Mouse (Mus musculus) limb, embryonic 11.5 days (tissue): ENCODE data around the gene Slc25a44. TPM values are rescaled to one million over a fixed set of nuclear protein-coding genes. Genes with fewer than 3 reads are reported as not detected.

Source experiments
- ATAC-seq: fragments of 200-750 bp; cut with Nextera tagmentation; 2 replicates; pipeline ENCODE4 v1.8.0; 2017; ENCODE audit warnings: low read depth; ENCODE audit not compliant: insufficient number of reproducible peaks, low FRiP score, low TSS enrichment
- DNase-seq: peaks from one replicate; pipeline ENCODE4 v3.0.0-alpha.2; 2015; ENCODE audit warnings: low spot score
- H3K27ac ChIP-seq: fragments of 300-500 bp; sonication (generic); replicated peaks from 2 replicates; pipeline ENCODE4 v1.5.1; 2014; ENCODE audit warnings: low read depth, mild to moderate bottlenecking, low read length
- H3K27me3 ChIP-seq: fragments of 300-500 bp; sonication (generic); 2 replicates; pipeline ENCODE4 v1.6.1; 2014; ENCODE audit warnings: mild to moderate bottlenecking, low read length, mixed read lengths; ENCODE audit not compliant: control insufficient read depth, insufficient read depth
- H3K36me3 ChIP-seq: fragments of 300-500 bp; sonication (generic); 2 replicates; pipeline ENCODE4 v1.6.1; 2014; ENCODE audit warnings: mild to moderate bottlenecking, low read length, moderate library complexity, mixed read lengths; ENCODE audit not compliant: control insufficient read depth, insufficient read depth
- H3K4me1 ChIP-seq: fragments of 300-500 bp; sonication (generic); 2 replicates; pipeline ENCODE4 v1.6.1; 2014; ENCODE audit warnings: low read length, mixed read lengths; ENCODE audit not compliant: control insufficient read depth, insufficient read depth
- H3K4me2 ChIP-seq: fragments of 300-500 bp; sonication (generic); 2 replicates; pipeline ENCODE4 v1.6.1; 2014; ENCODE audit warnings: low read depth, mild to moderate bottlenecking, moderate library complexity; ENCODE audit not compliant: severe bottlenecking
- H3K4me3 ChIP-seq: fragments of 300-500 bp; sonication (generic); 2 replicates; pipeline ENCODE4 v1.5.1; 2014; ENCODE audit warnings: low read depth, low read length
- H3K9ac ChIP-seq: fragments of 300-500 bp; sonication (generic); 2 replicates; pipeline ENCODE4 v1.6.1; 2014; ENCODE audit warnings: mild to moderate bottlenecking, low read length
- H3K9me3 ChIP-seq: fragments of 300-500 bp; sonication (generic); 2 replicates; pipeline ENCODE4 v1.6.1; 2016; ENCODE audit warnings: low read length; ENCODE audit not compliant: control insufficient read depth
- WGBS: fragments of 180-500 bp; shearing (Covaris S2); extraction: QIAGEN DNeasy Blood & Tissue Kit; methylation state at CpG from one replicate; pipeline ENCODE4 v1.1.7; 2014; 5-methylcytosine and 5-hydroxymethylcytosine counted together
- polyA plus RNA-seq: library from polyadenylated mRNA; unstranded; fragments of >200 nt; fragmentation: Nextera tagmentation; extraction: Ambion mirVana; gene quantifications from 2 replicates; pipeline ENCODE4 v1.2.1, GENCODE M21; 2014

Slc25a44 gene
- polyA plus RNA-seq, 1 experiment from 2014 or later = 17.7 TPM

DNA sequence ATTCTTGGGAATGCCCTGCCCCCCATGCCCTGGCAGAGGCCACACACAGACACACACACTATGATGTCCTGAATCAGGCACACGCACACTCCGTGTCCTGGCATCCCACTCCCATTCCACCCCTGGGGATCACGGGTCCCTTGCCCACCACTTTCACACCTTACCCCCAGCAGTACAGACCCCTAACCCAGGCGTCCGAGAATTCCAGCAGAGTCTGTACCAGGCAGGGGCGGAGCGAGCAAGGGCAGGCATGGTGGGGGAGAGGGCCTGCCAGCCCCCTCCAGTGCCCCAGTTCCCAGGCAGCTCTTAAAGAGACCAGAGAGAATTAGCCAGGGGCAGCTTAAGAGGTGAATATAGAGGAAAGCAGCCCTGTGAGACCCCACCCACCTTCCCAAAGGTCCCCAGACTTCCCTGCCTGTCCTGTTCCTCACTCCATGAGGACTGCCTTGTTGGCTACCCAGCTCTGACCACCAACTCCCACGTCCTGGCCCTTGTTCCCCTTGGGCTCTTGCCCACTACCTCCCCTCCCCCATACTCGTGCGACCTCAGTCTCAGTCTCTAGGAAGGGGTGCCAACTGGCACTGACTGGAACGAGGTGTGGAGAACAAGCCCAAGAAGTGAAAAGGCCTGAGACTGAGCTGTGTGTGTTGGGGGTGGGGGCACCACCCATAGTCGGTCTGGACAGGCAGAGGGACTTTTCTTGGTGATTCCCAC, 36.2 kb upstream of the Slc25a44 start, which contains the start of gene Sema4a:
Sema4a (minus strand) TSS at position 200 of the 714 bp plus-strand sequence.
- DNase-seq = no peak
- 45% methylated on average over 12 of the region's 12 CpGs for WGBS
- peaks cover 9% of the 10 kb centered on the region for H3K4me1 ChIP-seq
- no peak within 1 kb of the TSS for H3K27ac ChIP-seq
- H3K9ac ChIP-seq = no peak within 1 kb of the TSS; the same call in 1 of the 2 replicates
- no peak for ATAC-seq
- H3K4me2 ChIP-seq = no peak within 1 kb of the TSS
- no peak within 1 kb of the TSS for H3K4me3 ChIP-seq
- H3K9me3 ChIP-seq = no peaks in the 10 kb centered on the region
- peaks cover 4% of the 10 kb centered on the region; the same call in 1 of the 2 replicates for H3K27me3 ChIP-seq
- H3K36me3 ChIP-seq = no peaks in the 10 kb centered on the region

DNA sequence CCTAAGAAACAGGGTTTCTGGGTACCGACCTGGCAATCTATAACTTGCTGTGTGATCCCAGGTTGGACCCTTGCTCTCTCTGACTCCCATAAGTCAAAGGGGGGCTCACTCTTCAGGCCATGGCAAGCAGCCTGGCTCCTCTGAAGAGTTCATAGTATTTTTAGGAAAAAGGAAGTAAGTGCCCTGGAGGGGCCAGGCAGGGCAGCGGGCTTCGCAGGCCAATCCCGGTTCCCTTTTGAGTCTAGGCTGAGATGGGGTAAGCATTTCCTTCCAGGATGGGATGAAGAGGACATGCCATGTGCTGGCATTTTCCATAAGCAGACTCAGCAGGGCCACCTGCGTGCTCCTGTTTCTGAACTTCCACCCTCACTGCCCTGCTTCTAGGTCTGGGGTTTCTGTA, 35.1 kb upstream of the Slc25a44 start:
- H3K27ac ChIP-seq = no peak overlapping the region
- 79% methylated on average over 5 of the region's 5 CpGs for WGBS
- ATAC-seq (no peak), DNase-seq (no peak)
- no peak overlapping the region for H3K4me2 ChIP-seq
- H3K36me3 ChIP-seq = no peaks in the 10 kb centered on the region
- peaks cover 12% of the 10 kb centered on the region for H3K4me1 ChIP-seq
- peaks cover 4% of the 10 kb centered on the region; the same call in 1 of the 2 replicates for H3K27me3 ChIP-seq
- no peaks in the 10 kb centered on the region for H3K9me3 ChIP-seq
- no peak overlapping the region for H3K9ac ChIP-seq
- H3K4me3 ChIP-seq = no peak overlapping the region

DNA sequence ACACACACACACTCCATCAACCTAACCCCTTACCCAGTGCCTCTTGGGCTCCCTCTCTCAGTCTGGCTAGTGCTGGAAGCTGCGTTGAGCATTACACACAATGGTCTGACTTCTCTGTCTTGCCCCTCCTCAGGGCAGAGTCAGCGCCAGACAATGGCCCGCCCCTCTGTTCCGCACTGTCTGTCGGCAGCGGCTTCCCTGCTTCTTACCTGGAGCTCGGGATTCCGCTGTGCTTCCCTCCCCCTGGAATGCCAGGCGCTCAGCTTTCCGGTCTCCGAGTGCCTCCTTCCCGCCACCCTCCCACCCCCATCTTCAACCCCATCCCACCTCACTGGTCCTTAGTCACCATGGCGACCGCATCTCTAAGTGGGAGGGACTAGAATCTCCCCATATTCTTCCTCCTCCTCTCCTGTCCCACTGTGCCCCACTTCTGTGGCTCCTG, 33.9 kb upstream of the Slc25a44 start:
- Histone ChIP-seq H3K4me1 (peaks cover 12% of the 10 kb centered on the region), H3K9me3 (no peaks in the 10 kb centered on the region), H3K27me3 (peaks cover 4% of the 10 kb centered on the region; the same call in 1 of the 2 replicates), H3K4me2 (peak overlapping the region; percentile 38), H3K9ac (peak overlapping the region; percentile 47; the same call in 1 of the 2 replicates), H3K4me3 (peak overlapping the region; percentile 19; the same call in 1 of the 2 replicates), H3K36me3 (no peaks in the 10 kb centered on the region), H3K27ac (no peak overlapping the region)
- 0 out of 2 replicates have a peak, but pooled peaks have one; percentile 46 for ATAC-seq
- 4% methylated on average over 14 of the region's 14 CpGs for WGBS
- peak; percentile 37 for DNase-seq

DNA sequence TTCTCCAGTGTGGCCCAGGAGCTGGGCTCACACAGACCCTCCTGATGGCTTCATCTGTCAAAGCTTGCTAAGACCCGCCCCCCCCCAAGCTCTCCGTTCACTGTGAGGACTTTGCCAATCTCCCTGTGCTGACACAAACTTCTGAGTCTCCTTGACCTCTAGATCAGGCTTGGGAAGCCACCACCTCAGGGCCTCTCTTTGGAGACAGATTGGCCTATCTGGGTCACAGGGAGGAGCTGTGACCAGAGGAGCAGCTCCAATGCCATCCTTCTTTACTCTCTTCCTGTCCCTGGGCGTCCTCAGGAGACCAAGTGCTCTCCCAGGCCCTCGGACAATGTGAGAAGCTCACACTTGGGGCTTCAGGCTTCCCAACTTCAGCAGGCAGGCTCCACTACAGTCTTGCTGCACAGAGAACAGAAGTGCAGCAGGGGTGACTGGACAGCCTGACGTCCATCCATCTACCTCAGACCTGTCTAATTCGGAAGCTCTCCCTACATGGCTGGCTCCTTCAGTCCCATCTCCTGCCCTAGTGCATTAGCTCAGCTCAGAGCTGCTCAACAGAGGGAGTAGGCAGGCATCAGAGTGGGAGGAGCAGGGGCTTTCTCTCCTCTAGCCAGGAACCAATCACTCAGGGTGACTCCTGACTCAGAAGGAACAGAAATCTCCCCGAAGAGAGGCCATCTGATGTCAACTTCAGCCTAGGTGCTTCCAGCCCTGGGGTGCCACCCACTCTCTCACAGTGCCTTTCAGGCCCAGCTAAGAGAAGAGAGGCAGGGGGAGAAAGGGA, 32.0 kb upstream of the Slc25a44 start:
- Histone ChIP-seq H3K9ac (no peak overlapping the region), H3K9me3 (no peaks in the 10 kb centered on the region), H3K27ac (no peak overlapping the region), H3K4me3 (no peak overlapping the region), H3K4me1 (peaks cover 12% of the 10 kb centered on the region), H3K27me3 (peaks cover 4% of the 10 kb centered on the region; the same call in 1 of the 2 replicates), H3K4me2 (no peak overlapping the region), H3K36me3 (no peaks in the 10 kb centered on the region)
- DNase-seq = no peak
- ATAC-seq = no peak
- WGBS = 60% methylated on average over 7 of the region's 7 CpGs

DNA sequence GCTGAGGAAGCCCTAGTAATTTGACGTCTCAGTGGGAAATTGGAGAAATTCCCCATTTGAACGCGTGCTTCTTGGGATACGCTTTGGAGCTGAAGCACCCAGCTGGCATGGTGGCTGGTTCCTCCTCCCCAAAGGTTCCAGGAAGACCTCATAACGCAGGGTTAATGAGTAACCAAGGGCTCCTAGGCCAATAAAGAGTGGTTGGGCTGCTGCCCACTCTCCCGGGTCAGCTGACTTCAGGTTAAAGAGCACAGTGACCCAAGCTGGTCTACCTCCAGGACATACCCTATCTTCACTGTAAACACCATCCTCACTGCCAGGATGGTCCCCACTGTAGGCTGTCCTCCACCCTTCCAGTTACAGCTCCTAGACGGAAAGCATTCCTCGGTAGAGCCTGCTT, 31.4 kb upstream of the Slc25a44 start:
- Histone ChIP-seq H3K9me3 (no peaks in the 10 kb centered on the region), H3K4me1 (peaks cover 12% of the 10 kb centered on the region), H3K27ac (no peak overlapping the region), H3K4me3 (no peak overlapping the region), H3K4me2 (no peak overlapping the region), H3K36me3 (no peaks in the 10 kb centered on the region), H3K9ac (no peak overlapping the region), H3K27me3 (0 out of 2 replicates have a peak, but pooled peaks cover 4% of the 10 kb centered on the region)
- ATAC-seq (no peak), DNase-seq (no peak)
- WGBS = 86% methylated on average over 8 of the region's 8 CpGs

DNA sequence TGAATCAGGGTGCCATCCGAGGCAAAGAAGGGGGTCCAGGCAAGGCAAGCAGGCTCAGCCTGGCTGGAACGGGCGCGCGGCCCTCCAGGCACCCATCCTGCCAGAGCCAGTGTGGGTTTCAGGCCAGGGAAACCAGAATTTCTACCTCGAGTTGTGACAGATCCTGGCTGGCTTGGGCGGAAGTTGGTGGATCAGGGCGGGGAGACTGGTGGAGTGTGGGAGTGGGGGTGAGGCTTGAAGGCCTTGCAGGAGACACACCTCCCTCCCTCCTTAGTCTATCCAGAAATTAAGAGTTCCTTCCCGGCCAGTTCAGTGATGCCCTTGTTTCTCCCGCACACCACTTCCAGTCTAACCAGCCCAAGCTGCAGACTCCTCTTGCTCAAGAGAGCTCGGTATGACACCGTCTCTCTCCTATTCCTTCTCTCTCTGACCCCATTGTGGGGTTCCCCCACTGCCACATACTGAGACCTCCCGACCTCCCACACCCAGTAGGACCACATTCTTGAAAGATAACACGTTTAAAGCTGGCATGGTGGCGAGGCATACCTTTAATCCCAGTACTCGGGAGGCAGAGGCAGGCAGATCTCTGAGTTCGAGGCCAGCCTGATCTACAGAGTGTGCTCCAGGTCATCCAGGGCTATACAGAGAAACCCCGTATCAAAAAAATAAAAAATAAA, 30.8 kb upstream of the Slc25a44 start:
- DNase-seq = no peak
- Histone ChIP-seq H3K4me2 (no peak overlapping the region), H3K36me3 (no peaks in the 10 kb centered on the region), H3K9me3 (no peaks in the 10 kb centered on the region), H3K4me1 (peaks cover 12% of the 10 kb centered on the region), H3K9ac (no peak overlapping the region), H3K4me3 (no peak overlapping the region), H3K27ac (no peak overlapping the region), H3K27me3 (0 out of 2 replicates have a peak, but pooled peaks cover 4% of the 10 kb centered on the region)
- 74% methylated on average over 18 of the region's 18 CpGs for WGBS
- ATAC-seq = no peak

DNA sequence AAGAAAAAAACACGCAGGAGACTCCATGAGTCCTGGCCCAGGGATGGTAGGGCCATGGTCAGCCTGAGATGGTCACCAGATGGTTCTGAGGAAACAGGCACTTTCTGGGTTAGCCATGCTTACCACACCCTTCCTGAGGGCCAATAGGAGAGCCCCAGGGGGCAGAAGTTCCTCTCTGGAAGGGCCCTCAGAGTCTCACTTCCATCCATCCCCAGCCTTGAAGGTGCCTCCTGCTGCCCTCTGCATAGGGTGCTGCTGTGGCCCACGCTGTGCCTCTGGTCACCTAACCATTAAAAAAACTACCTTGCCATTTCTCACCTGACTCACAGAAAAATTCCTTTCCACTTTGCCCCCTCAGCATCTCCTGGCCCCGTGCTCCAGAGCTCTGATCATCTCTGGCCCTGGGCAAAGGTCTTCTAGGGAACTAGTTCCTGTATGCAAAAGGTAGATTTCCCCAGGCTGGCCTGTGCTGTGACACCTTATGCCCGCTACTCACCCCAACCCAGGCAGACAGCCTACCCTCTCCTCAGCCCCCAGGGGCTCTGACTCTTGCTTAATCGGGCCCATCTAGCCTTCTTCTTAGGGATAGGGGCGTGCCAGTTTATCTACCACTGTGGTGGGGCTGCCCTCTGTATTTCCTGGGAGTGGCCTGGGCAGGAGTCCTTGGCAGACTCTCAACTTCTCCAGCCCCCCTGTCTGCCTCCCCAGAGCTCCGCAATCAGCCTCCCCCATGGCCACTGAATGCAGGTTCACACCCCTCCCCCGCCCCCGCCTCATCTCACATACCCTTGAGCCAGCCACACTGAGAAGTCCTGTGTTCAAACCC, 30.0 kb upstream of the Slc25a44 start:
- no peak for ATAC-seq
- no peak overlapping the region for H3K4me3 ChIP-seq
- no peak for DNase-seq
- no peaks in the 10 kb centered on the region for H3K9me3 ChIP-seq
- H3K9ac ChIP-seq = no peak overlapping the region
- H3K4me2 ChIP-seq = no peak overlapping the region
- H3K27me3 ChIP-seq = 0 out of 2 replicates have a peak, but pooled peaks cover 2% of the 10 kb centered on the region
- peaks cover 11% of the 10 kb centered on the region for H3K4me1 ChIP-seq
- H3K27ac ChIP-seq = no peak overlapping the region
- WGBS = 54% methylated on average over 9 of the region's 9 CpGs
- H3K36me3 ChIP-seq = no peaks in the 10 kb centered on the region
